Mouse (Mus musculus) neutrophil, adult 65 days (primary cell): ENCODE measurements around the gene Lims1. TPM values are rescaled to one million over a fixed set of nuclear protein-coding genes. Genes with fewer than 3 reads are reported as not detected.

ENCODE experiments used
- total RNA-seq: library from RNA; stranded (reverse); gene quantifications from 2 replicates; pipeline ENCODE4 v1.2.4, GENCODE M21; 2023

Gene Lims1
- total RNA-seq: 188 and 225 TPM in 2 replicates

DNA sequence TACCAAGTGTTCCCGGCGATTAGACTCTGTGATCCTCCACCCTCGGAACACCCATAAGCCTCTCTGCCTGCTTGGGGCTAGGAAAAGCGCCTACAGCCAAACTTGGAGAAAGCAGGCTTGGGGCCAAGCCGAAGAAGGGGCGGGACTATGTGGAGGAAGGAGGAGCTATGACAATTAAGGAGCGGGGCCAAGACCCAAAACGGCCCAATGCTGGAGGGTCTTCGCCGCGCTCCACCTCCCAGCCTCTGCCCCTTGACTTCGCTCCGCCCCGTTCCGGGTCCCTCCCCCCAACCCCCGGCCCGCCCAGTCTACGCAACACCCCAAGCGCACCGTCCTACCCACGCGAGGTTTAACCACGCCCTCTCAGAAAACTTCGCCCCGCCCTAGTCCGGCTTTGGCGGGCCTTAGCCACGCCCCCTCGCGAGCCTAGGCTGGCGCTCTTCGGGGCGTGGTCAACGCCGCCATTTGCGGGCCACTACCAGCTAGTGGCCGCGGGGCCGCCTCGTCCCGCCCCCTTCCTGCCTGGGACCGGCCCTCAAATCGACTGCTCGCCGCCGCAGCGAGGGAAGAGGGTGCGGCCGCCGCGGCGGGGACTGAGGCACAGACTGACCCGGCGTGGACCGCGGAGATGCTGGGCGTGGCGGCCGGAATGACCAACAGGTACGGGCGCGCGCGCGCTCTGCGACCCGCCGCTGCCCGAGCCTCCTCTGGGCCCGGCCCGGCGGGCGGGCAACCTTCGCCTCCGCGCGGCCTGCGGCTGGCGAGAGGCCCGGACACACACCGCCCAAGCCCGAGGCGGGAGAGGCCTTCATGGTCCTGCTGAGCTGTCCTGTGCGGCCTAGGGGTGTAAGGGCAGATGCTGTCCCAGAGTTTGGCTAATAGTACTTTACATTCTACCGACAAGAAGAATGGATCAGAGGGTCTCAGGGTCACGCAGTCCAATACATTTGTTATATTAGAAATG, at the start of gene Lims1:
Gene Lims1, plus strand, starts transcription at position 439 of the 964 bp plus-strand sequence.

GRCm38 (mm10) chr10:58446384-58447279, 123.4 kb downstream of the Lims1 start, which contains the start of gene Ranbp2:
Gene Ranbp2, plus strand, starts transcription at chr10:58446920.

Other genes starting within 250 kb of the Lims1 start
- not detected in 2 replicates for gene AW822073, start 98.5 kb upstream of the Lims1 start, total RNA-seq
- gene Duxf3, start 90.8 kb upstream of the Lims1 start, total RNA-seq: not detected in 2 replicates
- not detected in 2 replicates for gene Gm4981, start 86.8 kb upstream of the Lims1 start, total RNA-seq
- 24.8 and 28.5 TPM in 2 replicates for gene Gcc2, start 68.0 kb upstream of the Lims1 start, total RNA-seq
- gene Ranbp2, start 123.5 kb downstream of the Lims1 start, total RNA-seq: 115 and 171 TPM in 2 replicates
- 2.8 and 3.3 TPM in 2 replicates for gene Ccdc138, start 174.5 kb downstream of the Lims1 start, total RNA-seq